Mouse (Mus musculus) embryonic facial prominence, embryonic 11.5 days (tissue): ENCODE measurements around the gene Prss12. TPM values are rescaled to one million over a fixed set of nuclear protein-coding genes. Genes with fewer than 3 reads are reported as not detected.

Source experiments
- ATAC-seq: fragments of 200-750 bp; cut with Nextera tagmentation; replicated peaks from 2 replicates; pipeline ENCODE4 v1.8.0; 2017; ENCODE audit warnings: low read depth; ENCODE audit not compliant: insufficient number of reproducible peaks, low FRiP score, low TSS enrichment
- DNase-seq: peaks from one replicate; pipeline ENCODE4 v3.0.0-alpha.2; 2015; ENCODE audit warnings: low spot score
- H3K27ac ChIP-seq: fragments of 300-500 bp; sonication (generic); replicated peaks from 2 replicates; pipeline ENCODE4 v1.5.1; 2014; ENCODE audit warnings: mild to moderate bottlenecking, low read depth, low read length, control low read depth
- H3K27me3 ChIP-seq: fragments of 300-500 bp; sonication (generic); 2 replicates; pipeline ENCODE4 v1.6.1; 2014; ENCODE audit warnings: mild to moderate bottlenecking, low read length, moderate library complexity, mixed read lengths; ENCODE audit not compliant: control insufficient read depth, insufficient read depth
- H3K36me3 ChIP-seq: fragments of 300-500 bp; sonication (generic); replicated peaks from 2 replicates; pipeline ENCODE4 v1.6.1; 2014; ENCODE audit warnings: low read depth, mild to moderate bottlenecking, low read length, moderate library complexity, mixed read lengths; ENCODE audit not compliant: control insufficient read depth, insufficient read depth
- H3K4me1 ChIP-seq: fragments of 300-500 bp; sonication (generic); 2 replicates; pipeline ENCODE4 v1.6.1; 2014; ENCODE audit warnings: low read length, mixed read lengths; ENCODE audit not compliant: control insufficient read depth, insufficient read depth
- H3K4me2 ChIP-seq: fragments of 300-500 bp; sonication (generic); 2 replicates; pipeline ENCODE4 v1.6.1; 2014; ENCODE audit warnings: low read depth, mild to moderate bottlenecking, control low read depth, low read length, moderate library complexity
- H3K4me3 ChIP-seq: fragments of 300-500 bp; sonication (generic); 2 replicates; pipeline ENCODE4 v1.5.1; 2014; ENCODE audit warnings: low read depth, low read length, control low read depth
- H3K9ac ChIP-seq: fragments of 300-500 bp; sonication (generic); replicated peaks from 2 replicates; pipeline ENCODE4 v1.6.1; 2014; ENCODE audit warnings: mild to moderate bottlenecking, control low read depth, low read length
- H3K9me3 ChIP-seq: fragments of 300-500 bp; sonication (generic); replicated peaks from 2 replicates; pipeline ENCODE4 v1.6.1; 2016; ENCODE audit warnings: mild to moderate bottlenecking, low read length, inconsistent platforms, mixed read lengths; ENCODE audit not compliant: control insufficient read depth
- WGBS: fragments of 180-500 bp; shearing (Covaris S2); extraction: QIAGEN DNeasy Blood & Tissue Kit; methylation state at CpG from one replicate; pipeline ENCODE4 v1.1.7; 2014; 5-methylcytosine and 5-hydroxymethylcytosine counted together
- polyA plus RNA-seq: library from polyadenylated mRNA; unstranded; fragments of >200 nt; fragmentation: Nextera tagmentation; extraction: Ambion mirVana; gene quantifications from 2 replicates; pipeline ENCODE4 v1.2.1, GENCODE M21; 2014

Gene Prss12
- polyA plus RNA-seq, 1 experiment from 2014 or later, result 8.3 TPM

DNA sequence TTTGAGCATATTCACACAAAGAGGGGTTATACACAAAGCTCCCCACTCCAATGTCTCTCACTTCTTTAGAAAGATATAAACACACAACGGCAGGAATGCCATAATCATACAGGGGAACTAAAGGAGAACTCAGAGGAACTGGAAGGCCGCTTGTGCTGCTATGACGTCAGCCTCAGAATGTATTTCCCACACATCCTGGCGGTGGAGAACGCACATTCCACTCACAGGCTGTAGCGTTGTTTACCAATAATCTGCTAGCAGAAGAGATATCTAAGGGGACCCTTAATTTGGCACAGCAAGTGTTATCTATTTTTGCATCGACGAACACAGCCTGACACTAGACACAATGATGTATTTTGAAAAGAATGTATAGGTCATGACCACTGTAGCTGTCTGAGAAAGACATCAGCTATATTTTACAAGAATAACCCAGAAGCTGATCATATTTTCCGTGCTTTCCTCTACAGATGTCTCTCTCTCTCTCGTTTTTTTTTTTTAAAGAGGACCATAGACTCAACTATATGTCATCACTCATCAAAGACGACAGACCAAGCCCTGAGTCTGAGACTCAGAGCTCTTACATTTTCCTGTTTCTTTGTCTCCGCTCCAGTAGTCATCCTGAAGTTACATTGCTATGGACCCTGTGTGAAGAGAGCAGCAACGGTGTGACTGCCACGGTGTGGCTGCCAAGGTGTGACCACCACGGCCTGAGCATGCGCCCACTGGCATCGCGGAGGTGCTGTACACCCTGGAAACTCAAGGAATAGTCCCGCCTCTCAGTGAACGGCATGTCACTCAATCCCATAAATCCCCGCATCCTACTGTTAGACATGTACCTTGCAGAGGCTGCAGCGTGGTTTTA, 16.9 kb upstream of the Prss12 start:
- H3K4me1 ChIP-seq, result no peaks in the 10 kb centered on the region
- no peak overlapping the region for H3K27ac ChIP-seq
- WGBS, result 84% methylated on average over 22 of the region's 22 CpGs
- H3K4me3 ChIP-seq, result no peak overlapping the region
- H3K9ac ChIP-seq, result no peak overlapping the region
- no peak for DNase-seq
- no peaks in the 10 kb centered on the region for H3K36me3 ChIP-seq
- ATAC-seq, result no peak
- H3K27me3 ChIP-seq, result no peaks in the 10 kb centered on the region
- no peaks in the 10 kb centered on the region for H3K9me3 ChIP-seq
- H3K4me2 ChIP-seq, result no peak overlapping the region

- Histone ChIP-seq H3K4me3 (no peak overlapping the region), H3K27me3 (no peaks in the 10 kb centered on the region), H3K27ac (no peak overlapping the region), H3K4me2 (no peak overlapping the region), H3K36me3 (no peaks in the 10 kb centered on the region), H3K9me3 (no peaks in the 10 kb centered on the region), H3K4me1 (no peaks in the 10 kb centered on the region), H3K9ac (no peak overlapping the region)
- ATAC-seq (no peak), DNase-seq (no peak)
- WGBS, result 72% methylated on average over 5 of the region's 5 CpGs
Measured at GRCm38 (mm10) chr3:123431951-123432674, 14.6 kb upstream of the Prss12 start.

- H3K4me2 ChIP-seq, result no peak overlapping the region
- H3K27ac ChIP-seq, result no peak overlapping the region
- DNase-seq, result no peak
- no peak for ATAC-seq
- H3K36me3 ChIP-seq, result no peaks in the 10 kb centered on the region
- 69% methylated on average over 3 of the region's 3 CpGs for WGBS
- no peak overlapping the region for H3K4me3 ChIP-seq
- H3K9ac ChIP-seq, result no peak overlapping the region
- H3K9me3 ChIP-seq, result no peaks in the 10 kb centered on the region
- H3K27me3 ChIP-seq, result no peaks in the 10 kb centered on the region
- H3K4me1 ChIP-seq, result no peaks in the 10 kb centered on the region
Measured at GRCm38 (mm10) chr3:123433362-123433761, 13.4 kb upstream of the Prss12 start.

GRCm38 (mm10) chr3:123437608-123438007, 9.1 kb upstream of the Prss12 start:
- no peak for ATAC-seq
- no peak for DNase-seq
- H3K9ac ChIP-seq, result no peak overlapping the region
- H3K4me2 ChIP-seq, result no peak overlapping the region
- no peaks in the 10 kb centered on the region for H3K36me3 ChIP-seq
- no peak overlapping the region for H3K4me3 ChIP-seq
- H3K4me1 ChIP-seq, result no peaks in the 10 kb centered on the region
- no peaks in the 10 kb centered on the region for H3K9me3 ChIP-seq
- no peaks in the 10 kb centered on the region for H3K27me3 ChIP-seq
- H3K27ac ChIP-seq, result no peak overlapping the region
- WGBS, result 90% methylated on average over 1 of the region's 1 CpGs

GRCm38 (mm10) chr3:123440490-123440889, 6.2 kb upstream of the Prss12 start:
- 80% methylated on average over 7 of the region's 7 CpGs for WGBS
- no peak overlapping the region for H3K27ac ChIP-seq
- H3K9me3 ChIP-seq, result no peaks in the 10 kb centered on the region
- ATAC-seq, result no peak
- H3K4me1 ChIP-seq, result no peaks in the 10 kb centered on the region
- H3K27me3 ChIP-seq, result no peaks in the 10 kb centered on the region
- H3K9ac ChIP-seq, result no peak overlapping the region
- H3K4me3 ChIP-seq, result no peak overlapping the region
- H3K4me2 ChIP-seq, result no peak overlapping the region
- no peak for DNase-seq
- no peaks in the 10 kb centered on the region for H3K36me3 ChIP-seq

- no peak for DNase-seq
Measured at GRCm38 (mm10) chr3:123444466-123444865, 2.2 kb upstream of the Prss12 start.

GRCm38 (mm10) chr3:123447538-123448059, 886 bp downstream of the Prss12 start:
- peak overlapping the region; percentile 100 for H3K4me2 ChIP-seq
- H3K27me3 ChIP-seq, result peaks cover 4% of the 10 kb centered on the region; the same call in 1 of the 2 replicates
- peaks cover 4% of the 10 kb centered on the region; the same call in 1 of the 2 replicates for H3K4me1 ChIP-seq
- 8% methylated on average over 13 of the region's 13 CpGs for WGBS
- H3K36me3 ChIP-seq, result no peaks in the 10 kb centered on the region
- peak overlapping the region; percentile 74 for H3K9ac ChIP-seq
- ATAC-seq (peak; percentile 60; the same call in 1 of the 2 replicates), DNase-seq (peak; percentile 23)
- H3K4me3 ChIP-seq, result peak overlapping the region; percentile 71
- no peak overlapping the region for H3K27ac ChIP-seq
- H3K9me3 ChIP-seq, result no peaks in the 10 kb centered on the region

More at GRCm38 (mm10) chr3:123444466-123444865, 2.2 kb upstream of the Prss12 start:
- H3K9me3 ChIP-seq, result no peaks in the 10 kb centered on the region
- no peak overlapping the region for H3K9ac ChIP-seq
- no peak overlapping the region for H3K4me3 ChIP-seq
- no peak overlapping the region for H3K4me2 ChIP-seq
- ATAC-seq, result no peak
- H3K4me1 ChIP-seq, result peaks cover 4% of the 10 kb centered on the region; the same call in 1 of the 2 replicates
- H3K36me3 ChIP-seq, result no peaks in the 10 kb centered on the region
- H3K27ac ChIP-seq, result no peak overlapping the region
- H3K27me3 ChIP-seq, result peaks cover 4% of the 10 kb centered on the region; the same call in 1 of the 2 replicates
- 67% methylated on average over 1 of the region's 1 CpGs for WGBS
